Mouse (Mus musculus): ENCODE measurements at regions not wholly inside any gene's neighbourhood (a gene's known extent, or its start where the extent isn't known, plus 50 kb on each side); places are given as distances from the start of the nearest gene placed in this dataset.
"Not testable (repeated sequence)": the region's sequence is repeated elsewhere in the genome, so short reads cannot be mapped to it uniquely, and the experiment has no call there.

GRCm38 (mm10) chr12:113333853-113334252 lies 148.1 kb downstream of the Tmem121 start:
- not testable (repeated sequence) for H3K4me3 ChIP-seq (replicated peaks); H3K4me1 ChIP-seq (replicated peaks); H3K4me2 ChIP-seq; H3K9me3 ChIP-seq (replicated peaks); H3K27me3 ChIP-seq; H3K9ac ChIP-seq; ATAC-seq (ENCODE audit: low read depth); DNase-seq; H3K36me3 ChIP-seq; H3K27ac ChIP-seq
- WGBS (ENCODE audit: insufficient replicate concordance), result 48% methylated on average over 3 of the region's 3 CpGs

- H3K36me3 ChIP-seq, result no peaks in the 10 kb centered on the region
- no peaks in the 10 kb centered on the region for H3K27me3 ChIP-seq
- DNase-seq, result no peak
- no peaks in the 10 kb centered on the region for H3K4me1 ChIP-seq (replicated peaks)
- no peak overlapping the region for H3K4me3 ChIP-seq (replicated peaks)
- 40% methylated on average over 3 of the region's 3 CpGs for WGBS (ENCODE audit: insufficient replicate concordance)
- no peak overlapping the region for H3K9ac ChIP-seq
- H3K9me3 ChIP-seq (replicated peaks), result no peaks in the 10 kb centered on the region
- no peak overlapping the region for H3K4me2 ChIP-seq
- no peak overlapping the region for H3K27ac ChIP-seq
- ATAC-seq (ENCODE audit: low read depth), result no peak
Measured at GRCm38 (mm10) chr12:113337271-113337670, 151.5 kb downstream of the Tmem121 start.

- no peak for DNase-seq
- Histone ChIP-seq H3K36me3 (no peaks in the 10 kb centered on the region), H3K4me3 (replicated peaks) (no peak overlapping the region), H3K9ac (no peak overlapping the region), H3K27ac (no peak overlapping the region), H3K27me3 (no peaks in the 10 kb centered on the region), H3K9me3 (replicated peaks) (no peaks in the 10 kb centered on the region), H3K4me2 (no peak overlapping the region), H3K4me1 (replicated peaks) (no peaks in the 10 kb centered on the region)
- no peak for ATAC-seq (ENCODE audit: low read depth)
- 43% methylated on average over 7 of the region's 7 CpGs for WGBS (ENCODE audit: insufficient replicate concordance)
Measured at GRCm38 (mm10) chr12:113338891-113339290, 150.4 kb upstream of the Adam6b start.

- no peak for ATAC-seq (ENCODE audit: low read depth)
- Histone ChIP-seq H3K27ac (no peak overlapping the region), H3K4me1 (replicated peaks) (no peaks in the 10 kb centered on the region), H3K9me3 (replicated peaks) (no peaks in the 10 kb centered on the region), H3K4me3 (replicated peaks) (no peak overlapping the region), H3K27me3 (no peaks in the 10 kb centered on the region), H3K4me2 (no peak overlapping the region), H3K9ac (no peak overlapping the region), H3K36me3 (no peaks in the 10 kb centered on the region)
- no peak for DNase-seq
- 35% methylated on average over 3 of the region's 3 CpGs for WGBS (ENCODE audit: insufficient replicate concordance)
Measured at GRCm38 (mm10) chr12:113341046-113341445, 148.3 kb upstream of the Adam6b start.

GRCm38 (mm10) chr12:113355132-113355531 lies 134.2 kb upstream of the Adam6b start:
- ATAC-seq (ENCODE audit: low read depth) (no peak), DNase-seq (no peak)
- no peaks in the 10 kb centered on the region for H3K9me3 ChIP-seq (replicated peaks)
- H3K4me2 ChIP-seq, result no peak overlapping the region
- WGBS (ENCODE audit: insufficient replicate concordance), result 48% methylated on average over 2 of the region's 2 CpGs
- H3K36me3 ChIP-seq, result no peaks in the 10 kb centered on the region
- no peaks in the 10 kb centered on the region for H3K4me1 ChIP-seq (replicated peaks)
- no peak overlapping the region for H3K4me3 ChIP-seq (replicated peaks)
- no peaks in the 10 kb centered on the region for H3K27me3 ChIP-seq
- H3K9ac ChIP-seq, result no peak overlapping the region
- H3K27ac ChIP-seq, result no peak overlapping the region

- no peak overlapping the region for H3K4me2 ChIP-seq
- 55% methylated on average over 5 of the region's 5 CpGs for WGBS (ENCODE audit: insufficient replicate concordance)
- H3K27ac ChIP-seq, result no peak overlapping the region
- H3K4me1 ChIP-seq (replicated peaks), result no peaks in the 10 kb centered on the region
- no peak overlapping the region for H3K9ac ChIP-seq
- no peak for ATAC-seq (ENCODE audit: low read depth)
- no peaks in the 10 kb centered on the region for H3K36me3 ChIP-seq
- no peaks in the 10 kb centered on the region for H3K9me3 ChIP-seq (replicated peaks)
- no peak for DNase-seq
- H3K4me3 ChIP-seq (replicated peaks), result no peak overlapping the region
- H3K27me3 ChIP-seq, result no peaks in the 10 kb centered on the region
Measured at GRCm38 (mm10) chr12:113358077-113358476, 131.2 kb upstream of the Adam6b start.

DNA sequence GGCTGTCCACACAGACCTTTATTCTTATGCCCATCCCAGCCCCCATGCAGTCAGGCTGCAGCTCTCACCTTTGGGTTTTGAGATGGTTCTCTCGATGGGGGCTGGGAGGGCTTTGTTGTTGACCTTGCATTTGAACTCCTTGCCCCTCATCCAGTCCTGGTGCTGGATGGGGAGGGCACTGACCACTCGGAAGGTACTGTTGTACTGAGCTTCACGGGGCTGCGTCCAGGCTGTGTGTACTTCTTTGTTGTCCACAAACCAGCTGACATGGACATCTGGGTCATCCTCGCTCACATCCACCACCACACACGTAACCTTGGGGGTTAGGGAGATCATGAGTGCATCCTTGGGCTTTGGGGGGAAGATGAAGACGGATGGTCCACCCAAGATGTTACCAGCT lies 129.3 kb upstream of the Adam6b start:
- H3K4me1 ChIP-seq (replicated peaks), result no peaks in the 10 kb centered on the region
- WGBS (ENCODE audit: insufficient replicate concordance), result 63% methylated on average over 7 of the region's 7 CpGs
- H3K9me3 ChIP-seq (replicated peaks), result no peaks in the 10 kb centered on the region
- no peaks in the 10 kb centered on the region for H3K27me3 ChIP-seq
- no peak overlapping the region for H3K4me2 ChIP-seq
- DNase-seq, result no peak
- no peak overlapping the region for H3K27ac ChIP-seq
- no peak overlapping the region for H3K9ac ChIP-seq
- no peaks in the 10 kb centered on the region for H3K36me3 ChIP-seq
- no peak for ATAC-seq (ENCODE audit: low read depth)
- no peak overlapping the region for H3K4me3 ChIP-seq (replicated peaks)

DNA sequence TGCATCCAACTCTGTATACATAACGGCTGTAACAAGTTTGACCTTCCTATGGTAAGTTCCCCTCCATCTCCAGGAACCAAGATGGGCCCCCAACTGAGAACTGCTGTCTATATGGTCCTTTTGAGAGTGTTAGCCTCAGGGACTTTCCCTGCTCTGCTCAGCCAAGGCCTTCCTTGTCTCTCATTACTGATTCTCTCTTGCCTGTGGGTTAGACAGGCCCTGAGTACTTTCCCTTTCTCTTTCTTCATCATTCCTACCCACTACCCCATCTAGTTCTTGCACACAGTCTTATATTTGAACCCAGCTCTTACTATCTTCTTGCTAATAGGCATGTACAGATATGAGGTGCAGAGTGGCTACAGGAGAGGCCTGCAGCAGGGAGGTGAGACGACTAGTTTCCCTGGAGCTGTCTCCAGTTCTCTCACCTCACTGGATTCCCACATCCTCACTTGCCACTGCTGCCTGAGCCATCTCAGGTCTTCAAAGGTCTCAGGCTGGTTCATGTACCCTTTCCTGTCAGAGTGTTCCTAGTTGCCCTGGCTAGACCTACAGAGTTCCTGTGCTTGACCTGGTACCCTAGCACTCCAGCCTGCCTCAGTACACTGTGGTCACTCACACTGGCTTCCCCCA lies 126.8 kb upstream of the Adam6b start:
- DNase-seq, result no peak
- H3K4me3 ChIP-seq (replicated peaks), result no peak overlapping the region
- H3K27ac ChIP-seq, result no peak overlapping the region
- H3K36me3 ChIP-seq, result no peaks in the 10 kb centered on the region
- no peak for ATAC-seq (ENCODE audit: low read depth)
- WGBS (ENCODE audit: insufficient replicate concordance), result 39% methylated on average over 2 of the region's 2 CpGs
- H3K27me3 ChIP-seq, result no peaks in the 10 kb centered on the region
- no peaks in the 10 kb centered on the region for H3K9me3 ChIP-seq (replicated peaks)
- H3K9ac ChIP-seq, result no peak overlapping the region
- H3K4me1 ChIP-seq (replicated peaks), result no peaks in the 10 kb centered on the region
- no peak overlapping the region for H3K4me2 ChIP-seq

GRCm38 (mm10) chr12:113364023-113364422 lies 125.3 kb upstream of the Adam6b start:
- Histone ChIP-seq H3K4me3 (replicated peaks) (no peak overlapping the region), H3K9me3 (replicated peaks) (no peaks in the 10 kb centered on the region), H3K27me3 (no peaks in the 10 kb centered on the region), H3K4me1 (replicated peaks) (no peaks in the 10 kb centered on the region), H3K4me2 (no peak overlapping the region), H3K27ac (no peak overlapping the region), H3K36me3 (no peaks in the 10 kb centered on the region), H3K9ac (no peak overlapping the region)
- no peak for DNase-seq
- ATAC-seq (ENCODE audit: low read depth), result no peak

DNA sequence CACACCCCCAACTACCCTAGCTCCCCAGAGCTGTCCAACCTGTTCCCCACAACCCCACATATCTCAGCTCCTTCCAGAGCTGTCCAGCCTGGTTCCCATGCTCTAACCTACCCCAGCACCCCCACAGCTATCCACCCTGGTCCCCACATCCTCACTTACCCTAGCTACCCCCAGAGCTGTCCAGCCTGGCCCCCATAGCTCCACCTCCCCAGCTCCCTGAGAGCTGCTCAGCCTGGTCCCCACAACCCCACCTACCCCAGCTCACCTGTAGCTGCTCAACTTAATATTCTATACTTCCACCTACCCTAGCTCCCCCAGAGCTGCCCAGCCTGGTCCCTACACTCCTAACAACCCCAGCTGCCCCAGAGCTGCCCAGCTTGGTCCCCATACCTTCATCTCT lies 124.9 kb upstream of the Adam6b start:
- Histone ChIP-seq H3K4me3 (replicated peaks) (no peak overlapping the region), H3K27me3 (no peaks in the 10 kb centered on the region), H3K9me3 (replicated peaks) (no peaks in the 10 kb centered on the region), H3K27ac (no peak overlapping the region), H3K4me1 (replicated peaks) (no peaks in the 10 kb centered on the region), H3K9ac (no peak overlapping the region), H3K4me2 (no peak overlapping the region), H3K36me3 (no peaks in the 10 kb centered on the region)
- DNase-seq, result no peak
- no peak for ATAC-seq (ENCODE audit: low read depth)

DNA sequence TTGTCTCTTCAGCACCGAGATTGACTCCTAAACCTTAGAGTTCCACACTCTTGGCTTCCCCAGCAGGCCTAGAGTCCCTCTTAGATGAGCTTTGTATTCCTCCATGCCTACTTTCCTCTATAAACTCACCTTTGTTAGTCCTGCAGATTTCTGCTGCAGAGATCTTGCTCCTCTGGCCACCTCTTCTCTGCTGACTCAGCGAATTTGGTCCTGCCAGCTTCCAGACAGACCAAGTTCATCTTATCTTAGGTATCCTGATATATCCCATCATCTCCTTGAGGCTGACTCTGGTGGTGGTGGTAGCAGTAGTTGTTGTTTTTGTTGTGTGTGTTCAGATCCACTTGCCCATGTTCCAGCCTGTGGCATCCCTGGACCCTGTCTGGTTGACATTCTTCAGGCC lies 123.5 kb upstream of the Adam6b start:
- no peaks in the 10 kb centered on the region for H3K4me1 ChIP-seq (replicated peaks)
- DNase-seq (no peak), ATAC-seq (ENCODE audit: low read depth) (no peak)
- WGBS (ENCODE audit: insufficient replicate concordance), result 36% methylated on average over 2 of the region's 2 CpGs
- no peaks in the 10 kb centered on the region for H3K36me3 ChIP-seq
- H3K27me3 ChIP-seq, result no peaks in the 10 kb centered on the region
- no peak overlapping the region for H3K27ac ChIP-seq
- H3K9me3 ChIP-seq (replicated peaks), result no peaks in the 10 kb centered on the region
- H3K4me2 ChIP-seq, result no peak overlapping the region
- no peak overlapping the region for H3K4me3 ChIP-seq (replicated peaks)
- no peak overlapping the region for H3K9ac ChIP-seq

DNA sequence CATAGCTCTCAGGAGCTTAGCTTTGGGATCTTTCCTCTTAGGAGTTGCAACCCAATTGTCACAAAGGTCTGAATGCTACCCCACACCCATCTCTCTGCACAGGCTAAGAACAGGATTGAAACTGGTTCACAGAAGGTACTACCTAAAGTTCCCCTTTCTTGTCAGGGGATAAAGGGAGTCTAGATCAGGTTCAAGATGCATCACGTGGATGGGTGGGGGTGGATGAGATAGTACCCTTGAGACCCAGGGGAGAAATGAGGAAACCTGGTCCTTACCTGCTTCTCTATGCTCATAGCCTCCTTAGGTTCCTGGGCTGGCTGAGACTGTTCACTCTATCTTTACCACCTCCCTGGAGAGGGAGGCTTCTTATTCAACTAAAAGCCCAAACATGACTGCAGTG lies 122.9 kb upstream of the Adam6b start:
- 30% methylated on average over 1 of the region's 1 CpGs for WGBS (ENCODE audit: insufficient replicate concordance)
- ATAC-seq (ENCODE audit: low read depth), result no peak

More for the DNA sequence above, 122.9 kb upstream of the Adam6b start:
- no peak for DNase-seq
- Histone ChIP-seq H3K27me3 (no peaks in the 10 kb centered on the region), H3K27ac (no peak overlapping the region), H3K9me3 (replicated peaks) (no peaks in the 10 kb centered on the region), H3K4me1 (replicated peaks) (no peaks in the 10 kb centered on the region), H3K4me3 (replicated peaks) (no peak overlapping the region), H3K4me2 (no peak overlapping the region), H3K36me3 (no peaks in the 10 kb centered on the region), H3K9ac (no peak overlapping the region)

Measured in liver, embryonic 13.5 days (tissue).